ENCODE assay signal across 34 mouse cellular contexts in genomic region chrX:145812995-145813394, GRCm38 (mm10).
"Had no signal": no experiment of that assay in that cellular context is flagged by ENCODE, and none has a peak within 500 bp of the region (broad histone marks: within the 10 kb centered on the region; RNA-seq: fewer than 3 reads in every experiment).

No protein-coding gene starts in this region.

- H3K27me3 ChIP-seq: heart, embryonic 12.5 days; heart, embryonic 13.5 days; heart, embryonic 15.5 days; hindbrain, embryonic 12.5 days; hindbrain, embryonic 13.5 days; hindbrain, embryonic 15.5 days; intestine, embryonic 15.5 days; kidney, embryonic 15.5 days had no signal

- H3K9ac ChIP-seq: heart, embryonic 12.5 days; heart, embryonic 13.5 days; heart, embryonic 15.5 days; hindbrain, embryonic 12.5 days; hindbrain, embryonic 13.5 days; hindbrain, embryonic 14.5 days; hindbrain, embryonic 15.5 days; intestine, embryonic 15.5 days; kidney, embryonic 15.5 days had no signal

- H3K9me3 ChIP-seq: heart, embryonic 12.5 days; heart, embryonic 13.5 days; heart, embryonic 15.5 days; hindbrain, embryonic 10.5 days; hindbrain, embryonic 12.5 days; hindbrain, embryonic 13.5 days; hindbrain, embryonic 15.5 days; intestine, embryonic 15.5 days; kidney, embryonic 15.5 days had no signal

- H3K4me3 ChIP-seq: heart, embryonic 12.5 days; heart, embryonic 13.5 days; heart, embryonic 15.5 days; hindbrain, embryonic 10.5 days; hindbrain, embryonic 12.5 days; hindbrain, embryonic 13.5 days; hindbrain, embryonic 15.5 days; intestine, embryonic 15.5 days; kidney, embryonic 15.5 days; layer of hippocampus, adult 2 months; left cerebral cortex, adult 2 months had no signal

- DNase-seq: heart, postnatal 10 days; heart, postnatal 14 days; heart, postnatal 36 days; heart, postnatal 4 days; kidney, adult 11 months; kidney, adult 18-20 months; kidney, adult 2 months; kidney, adult 8-10 months; kidney, adult 9 months; kidney, postnatal 10 days; kidney, postnatal 14 days; kidney, postnatal 25 days; kidney, postnatal 36 days; kidney, postnatal 4 days; layer of hippocampus, adult 9-11 months; layer of hippocampus, postnatal 36 days had no signal

- H3K36me3 ChIP-seq: heart, embryonic 12.5 days; heart, embryonic 13.5 days; heart, embryonic 15.5 days; hindbrain, embryonic 10.5 days; hindbrain, embryonic 12.5 days; hindbrain, embryonic 13.5 days; hindbrain, embryonic 15.5 days; intestine, embryonic 15.5 days; kidney, embryonic 15.5 days had no signal

- ATAC-seq: hindbrain, embryonic 16.5 days; hindbrain, postnatal 0 days; inflammation-experienced regulatory T-cells, adult 6 months; intestine, embryonic 15.5 days; intestine, embryonic 16.5 days; intestine, postnatal 0 days had no signal

- H3K4me1 ChIP-seq: heart, embryonic 12.5 days; heart, embryonic 13.5 days; heart, embryonic 15.5 days; hindbrain, embryonic 10.5 days; hindbrain, embryonic 12.5 days; hindbrain, embryonic 13.5 days; hindbrain, embryonic 15.5 days; intestine, embryonic 15.5 days; kidney, embryonic 15.5 days had no signal

- H3K27ac ChIP-seq: heart, embryonic 13.5 days; heart, embryonic 15.5 days; hindbrain, embryonic 10.5 days; hindbrain, embryonic 12.5 days; hindbrain, embryonic 13.5 days; hindbrain, embryonic 14.5 days; hindbrain, embryonic 15.5 days; hindbrain, postnatal 0 days; intestine, embryonic 15.5 days; kidney, embryonic 15.5 days; kidney, postnatal 0 days; layer of hippocampus, adult 2 months; left cerebral cortex, adult 2 months had no signal
